Mouse (Mus musculus) intestine, embryonic 14.5 days (tissue): ENCODE measurements at regions not wholly inside any gene's neighbourhood (a gene's known extent, or its start where the extent isn't known, plus 50 kb on each side); places are given as distances from the start of the nearest gene placed in this dataset.

Experiments used
- ATAC-seq: fragments of 200-750 bp; cut with Nextera tagmentation; replicated peaks from 2 replicates; pipeline ENCODE4 v1.8.0; 2017; ENCODE audit warnings: low read depth, moderate number of reproducible peaks, moderate TSS enrichment, moderate library complexity; ENCODE audit not compliant: low FRiP score, low TSS enrichment
- DNase-seq: peaks from one replicate; pipeline ENCODE4 v3.0.0-alpha.2; 2018; ENCODE audit warnings: low spot score
- H3K27ac ChIP-seq: fragments of 300-500 bp; sonication (generic); 2 replicates; pipeline ENCODE4 v1.5.1; 2014; ENCODE audit warnings: low read depth, mild to moderate bottlenecking, control low read depth
- H3K27me3 ChIP-seq: fragments of 300-500 bp; sonication (generic); replicated peaks from 2 replicates; pipeline ENCODE4 v1.6.1; 2014; ENCODE audit warnings: low read length, control low read depth; ENCODE audit not compliant: control insufficient read depth, insufficient read depth
- H3K36me3 ChIP-seq: fragments of 300-500 bp; sonication (generic); 2 replicates; pipeline ENCODE4 v1.6.1; 2014; ENCODE audit warnings: low read length, control low read depth; ENCODE audit not compliant: control insufficient read depth, insufficient read depth
- H3K4me1 ChIP-seq: fragments of 300-500 bp; sonication (generic); replicated peaks from 2 replicates; pipeline ENCODE4 v1.6.1; 2014; ENCODE audit warnings: low read length, control low read depth, mixed read lengths; ENCODE audit not compliant: control insufficient read depth, insufficient read depth
- H3K4me2 ChIP-seq: fragments of 300-500 bp; sonication (generic); 2 replicates; pipeline ENCODE4 v1.6.1; 2014; ENCODE audit warnings: low read length
- H3K4me3 ChIP-seq: fragments of 300-500 bp; sonication (generic); 2 replicates; pipeline ENCODE4 v1.5.1; 2014; ENCODE audit warnings: low read depth, low read length, control low read depth, mixed read lengths
- H3K9ac ChIP-seq: fragments of 300-500 bp; sonication (generic); 2 replicates; pipeline ENCODE4 v1.6.1; 2014; ENCODE audit warnings: mild to moderate bottlenecking, low read length
- H3K9me3 ChIP-seq: fragments of 300-500 bp; sonication (generic); 2 replicates; pipeline ENCODE4 v1.6.1; 2016; ENCODE audit warnings: low read length, control low read depth; ENCODE audit not compliant: control insufficient read depth
- WGBS: fragments of 180-500 bp; shearing (Covaris S2); extraction: QIAGEN DNeasy Blood & Tissue Kit; methylation state at CpG from one replicate; pipeline ENCODE4 v1.1.7; 2014; 5-methylcytosine and 5-hydroxymethylcytosine counted together

DNA sequence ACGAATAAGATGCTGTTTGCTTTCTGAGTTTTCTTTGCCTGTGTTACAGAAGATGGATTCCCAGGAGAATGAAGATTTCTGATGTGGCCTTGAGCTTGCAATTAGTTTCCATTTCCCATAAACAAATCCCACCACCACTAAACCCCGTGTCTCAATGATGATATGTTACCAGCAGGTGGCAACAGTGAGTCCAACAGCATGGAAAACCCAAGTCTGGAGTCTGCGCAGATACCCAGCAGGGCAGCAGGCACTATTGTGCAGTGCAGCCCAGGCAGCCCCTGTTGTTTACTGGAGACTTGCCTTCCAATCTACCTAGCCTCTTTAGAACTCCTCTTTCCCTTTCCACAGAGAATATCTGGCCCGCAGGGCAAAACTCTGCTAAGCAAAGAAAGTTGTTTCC lies 62.7 kb downstream of the Bmp2 start:
- no peaks in the 10 kb centered on the region for H3K9me3 ChIP-seq
- peak; percentile 67 for DNase-seq
- no peaks in the 10 kb centered on the region for H3K27me3 ChIP-seq
- 21% methylated on average over 4 of the region's 4 CpGs for WGBS
- no peak overlapping the region for H3K9ac ChIP-seq
- no peak overlapping the region for H3K27ac ChIP-seq
- no peak overlapping the region for H3K4me3 ChIP-seq
- H3K36me3 ChIP-seq: no peaks in the 10 kb centered on the region
- no peak for ATAC-seq
- no peaks in the 10 kb centered on the region for H3K4me1 ChIP-seq
- H3K4me2 ChIP-seq: no peak overlapping the region

DNA sequence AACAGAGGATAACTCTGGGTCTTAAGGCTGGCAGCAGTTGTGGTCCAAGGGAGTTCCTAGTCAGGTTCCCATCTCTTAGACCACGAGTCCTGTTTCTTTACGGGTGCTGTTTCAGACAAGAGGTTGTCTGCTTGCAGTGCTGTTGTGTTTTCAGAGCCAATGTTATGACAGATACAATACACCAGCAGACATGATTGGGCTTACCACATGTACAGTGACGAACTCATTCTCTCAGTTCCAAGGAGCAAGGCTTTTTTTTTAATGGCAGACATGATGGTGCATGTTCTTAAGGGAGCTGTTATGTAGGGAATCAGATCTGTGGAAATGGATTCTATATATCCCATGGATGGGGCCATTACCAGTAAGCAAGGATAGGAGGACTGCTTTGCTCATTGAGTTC lies 63.3 kb downstream of the Bmp2 start:
- no peak overlapping the region for H3K4me2 ChIP-seq
- no peak overlapping the region for H3K9ac ChIP-seq
- H3K27me3 ChIP-seq: no peaks in the 10 kb centered on the region
- no peaks in the 10 kb centered on the region for H3K36me3 ChIP-seq
- ATAC-seq: no peak
- DNase-seq: no peak
- 75% methylated on average over 3 of the region's 3 CpGs for WGBS
- H3K9me3 ChIP-seq: no peaks in the 10 kb centered on the region
- H3K4me1 ChIP-seq: no peaks in the 10 kb centered on the region
- no peak overlapping the region for H3K27ac ChIP-seq
- H3K4me3 ChIP-seq: no peak overlapping the region

GRCm38 (mm10) chr2:133617317-133617835 lies 65.4 kb downstream of the Bmp2 start:
- no peaks in the 10 kb centered on the region for H3K4me1 ChIP-seq
- WGBS: 42% methylated on average over 3 of the region's 3 CpGs
- H3K36me3 ChIP-seq: no peaks in the 10 kb centered on the region
- no peak overlapping the region for H3K9ac ChIP-seq
- DNase-seq (no peak), ATAC-seq (no peak)
- H3K9me3 ChIP-seq: no peaks in the 10 kb centered on the region
- no peak overlapping the region for H3K4me3 ChIP-seq
- no peak overlapping the region for H3K4me2 ChIP-seq
- H3K27me3 ChIP-seq: no peaks in the 10 kb centered on the region
- H3K27ac ChIP-seq: no peak overlapping the region

DNA sequence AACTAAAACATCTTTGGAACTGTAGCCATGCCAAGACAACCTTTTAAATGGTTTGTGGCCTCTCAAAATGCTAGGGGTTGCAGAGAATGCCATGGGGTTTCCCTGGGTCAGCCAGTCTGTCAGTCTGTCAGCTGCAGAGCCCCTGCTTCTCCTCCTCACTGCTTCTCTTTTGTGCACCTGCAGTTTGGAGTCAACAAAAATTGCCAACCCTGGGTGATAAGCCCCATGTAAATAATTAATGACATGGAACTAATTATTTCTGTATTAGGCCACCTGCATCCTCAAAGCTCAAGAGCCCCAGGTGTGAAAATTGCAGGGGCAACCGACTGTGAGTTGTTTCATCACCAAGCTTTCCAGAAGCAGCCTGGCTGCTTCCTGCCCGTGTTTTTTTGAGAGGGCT lies 70.6 kb downstream of the Bmp2 start:
- WGBS: 24% methylated on average over 2 of the region's 2 CpGs
- Histone ChIP-seq H3K27ac (no peak overlapping the region), H3K4me2 (no peak overlapping the region), H3K36me3 (no peaks in the 10 kb centered on the region), H3K4me1 (no peaks in the 10 kb centered on the region), H3K4me3 (no peak overlapping the region), H3K9ac (no peak overlapping the region), H3K9me3 (no peaks in the 10 kb centered on the region), H3K27me3 (no peaks in the 10 kb centered on the region)
- no peak for DNase-seq
- ATAC-seq: no peak

- WGBS: 25% methylated on average over 2 of the region's 2 CpGs
- H3K27ac ChIP-seq: no peak overlapping the region
Measured at GRCm38 (mm10) chr2:133625542-133625941, 73.6 kb downstream of the Bmp2 start.

GRCm38 (mm10) chr2:133628874-133629273 lies 76.9 kb downstream of the Bmp2 start:
- WGBS: 66% methylated on average over 6 of the region's 6 CpGs
- no peak for DNase-seq
- Histone ChIP-seq H3K36me3 (no peaks in the 10 kb centered on the region), H3K27me3 (no peaks in the 10 kb centered on the region), H3K4me2 (no peak overlapping the region), H3K27ac (no peak overlapping the region), H3K4me3 (no peak overlapping the region), H3K4me1 (no peaks in the 10 kb centered on the region), H3K9me3 (no peaks in the 10 kb centered on the region), H3K9ac (no peak overlapping the region)
- ATAC-seq: no peak

More at GRCm38 (mm10) chr2:133625542-133625941, 73.6 kb downstream of the Bmp2 start:
- no peak for ATAC-seq
- H3K36me3 ChIP-seq: no peaks in the 10 kb centered on the region
- no peaks in the 10 kb centered on the region for H3K9me3 ChIP-seq
- H3K4me1 ChIP-seq: no peaks in the 10 kb centered on the region
- DNase-seq: no peak
- H3K9ac ChIP-seq: no peak overlapping the region
- H3K27me3 ChIP-seq: no peaks in the 10 kb centered on the region
- H3K4me3 ChIP-seq: no peak overlapping the region
- no peak overlapping the region for H3K4me2 ChIP-seq

GRCm38 (mm10) chr2:133635434-133635833 lies 83.5 kb downstream of the Bmp2 start:
- Histone ChIP-seq H3K36me3 (no peaks in the 10 kb centered on the region), H3K4me3 (no peak overlapping the region), H3K4me1 (no peaks in the 10 kb centered on the region), H3K4me2 (no peak overlapping the region), H3K9ac (no peak overlapping the region), H3K27ac (no peak overlapping the region), H3K9me3 (no peaks in the 10 kb centered on the region), H3K27me3 (no peaks in the 10 kb centered on the region)
- ATAC-seq (no peak), DNase-seq (no peak)
- 16% methylated on average over 1 of the region's 1 CpGs for WGBS

DNA sequence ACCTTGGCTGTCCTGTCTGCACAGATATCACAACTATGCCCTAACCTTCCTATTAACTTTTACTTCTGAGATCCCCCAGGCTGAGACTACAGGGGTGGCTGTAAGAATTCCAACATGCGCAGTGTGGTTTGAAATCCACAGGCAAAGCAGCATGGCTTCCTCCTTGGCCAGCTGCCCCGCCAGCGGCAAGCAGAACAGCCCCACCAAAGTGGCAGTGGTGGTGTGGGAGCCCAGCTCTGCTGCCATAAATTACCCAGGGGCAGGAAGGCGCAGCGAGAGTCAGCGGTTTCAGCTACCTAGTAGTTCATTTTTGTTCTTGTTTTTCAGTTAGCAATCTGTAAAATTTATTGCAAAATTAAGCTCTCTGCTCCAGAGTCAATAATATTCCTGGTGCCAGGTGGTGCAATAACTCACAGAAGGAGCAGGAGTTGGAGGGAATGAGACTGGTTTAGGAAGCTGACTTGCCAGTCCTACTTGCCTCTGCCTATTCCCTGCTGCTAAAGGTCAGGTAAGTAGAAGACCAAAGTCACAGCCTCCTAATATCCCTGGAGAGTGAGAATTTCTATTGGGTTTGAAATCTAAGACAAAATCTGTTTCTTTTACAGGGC lies 98.0 kb downstream of the Bmp2 start:
- no peaks in the 10 kb centered on the region for H3K4me1 ChIP-seq

GRCm38 (mm10) chr2:133666331-133667054 lies 114.5 kb downstream of the Bmp2 start:
- Histone ChIP-seq H3K36me3 (no peaks in the 10 kb centered on the region), H3K27me3 (no peaks in the 10 kb centered on the region), H3K4me2 (no peak overlapping the region), H3K9me3 (no peaks in the 10 kb centered on the region), H3K27ac (no peak overlapping the region), H3K4me3 (no peak overlapping the region), H3K4me1 (no peaks in the 10 kb centered on the region), H3K9ac (no peak overlapping the region)
- WGBS: 88% methylated on average over 9 of the region's 9 CpGs
- no peak for ATAC-seq
- DNase-seq: no peak

More for the DNA sequence above, 98.0 kb downstream of the Bmp2 start:
- DNase-seq (no peak), ATAC-seq (no peak)
- Histone ChIP-seq H3K27me3 (no peaks in the 10 kb centered on the region), H3K4me2 (no peak overlapping the region), H3K36me3 (no peaks in the 10 kb centered on the region), H3K4me3 (no peak overlapping the region), H3K27ac (no peak overlapping the region), H3K9me3 (no peaks in the 10 kb centered on the region), H3K9ac (no peak overlapping the region)
- WGBS: 65% methylated on average over 6 of the region's 6 CpGs
